Mouse (Mus musculus) cerebellum, postnatal 36 days (tissue): ENCODE results near the gene Gm4450.
A peak's percentile ranks its signal among the peaks of the same experiment; 100 is the strongest.
"Not testable (repeated sequence)": the region's sequence is repeated elsewhere in the genome, so short reads cannot be mapped to it uniquely, and the experiment has no call there.

ENCODE experiments used
- DNase-seq, 2 experiments: peaks; one replicate each; pipeline ENCODE4 v3.0.0; 2021 to 2022; ENCODE audit warnings: mixed read lengths in 2 of 2

Gm4450 gene

DNA sequence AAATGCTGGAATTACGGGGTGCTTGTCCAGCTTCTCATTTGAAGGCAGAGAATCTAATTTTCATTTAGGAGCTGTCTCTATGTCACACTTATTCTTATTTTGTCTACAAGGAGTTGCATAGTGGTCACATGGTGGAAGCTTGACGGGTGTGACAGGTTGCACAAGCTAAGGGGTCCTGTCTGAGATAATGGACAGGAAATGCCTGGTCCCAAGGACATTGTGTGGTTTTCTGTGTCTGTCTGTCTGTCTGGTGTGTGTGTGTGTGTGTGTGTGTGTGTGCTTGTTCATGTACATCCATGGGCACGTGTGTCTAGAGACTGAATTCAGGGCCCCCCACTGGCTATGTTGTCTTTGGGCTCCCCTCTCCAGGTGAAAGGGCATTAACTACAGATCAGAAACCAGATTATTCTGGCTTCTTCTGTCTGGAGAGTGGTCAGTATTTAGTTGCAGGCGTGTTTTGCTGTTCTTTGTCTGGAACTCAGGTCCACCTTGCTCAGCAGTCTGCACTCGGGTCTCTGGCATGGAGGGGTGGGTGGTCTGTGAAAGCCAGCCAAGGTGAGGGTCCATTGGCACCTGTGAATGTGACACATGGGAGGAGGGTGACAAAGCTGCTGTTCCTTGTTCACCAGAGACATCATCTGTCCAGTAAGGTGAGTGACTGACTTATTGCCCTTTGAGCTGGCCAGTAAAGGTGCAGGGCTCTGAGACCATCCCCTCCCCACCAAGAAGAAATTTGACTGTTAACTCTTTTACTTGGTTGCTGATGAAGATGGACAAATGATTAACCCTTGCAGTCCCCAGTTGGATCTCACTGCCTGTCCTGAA lies 40.3 kb downstream of the Gm4450 start:
- DNase-seq: no peak

DNA sequence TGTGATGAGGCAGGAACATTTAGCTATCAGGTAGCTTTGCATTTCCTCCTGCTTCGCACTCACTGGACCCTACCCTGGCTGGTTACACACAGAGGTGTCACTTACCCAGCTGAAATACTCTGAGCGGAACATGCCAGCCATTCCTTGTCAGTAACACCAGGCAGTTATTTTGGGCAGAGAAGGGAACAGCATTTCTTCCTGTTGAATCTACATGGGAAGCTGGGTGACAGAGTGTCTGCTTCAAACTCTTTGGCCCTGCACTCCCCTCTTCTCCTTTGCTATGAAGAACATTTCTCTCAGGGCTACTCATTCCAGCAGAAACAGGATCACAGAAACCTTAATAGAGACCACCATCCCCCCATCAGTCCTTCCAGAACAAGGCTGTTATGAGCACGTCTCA lies 42.6 kb downstream of the Gm4450 start:
- DNase-seq: no peak

DNA sequence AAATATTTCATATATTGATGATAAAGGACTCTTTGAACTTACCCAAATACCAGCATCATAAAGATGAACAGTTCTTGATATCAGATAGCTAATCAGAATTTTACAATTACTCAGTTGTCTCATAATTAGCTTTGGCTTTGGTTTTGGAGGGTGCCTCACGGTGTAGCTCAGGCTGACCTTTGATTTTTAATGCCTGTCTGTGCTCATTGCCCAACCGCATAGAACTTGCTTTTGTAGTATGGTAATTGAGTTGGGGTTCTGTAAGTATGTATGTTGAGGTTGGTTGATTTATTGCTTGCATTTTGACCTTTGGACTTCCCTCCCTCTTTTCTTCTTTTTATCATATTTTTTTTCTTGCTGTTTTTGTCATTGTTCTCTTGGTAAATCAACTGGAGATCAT lies 43.2 kb downstream of the Gm4450 start:
- DNase-seq: no peak

DNA sequence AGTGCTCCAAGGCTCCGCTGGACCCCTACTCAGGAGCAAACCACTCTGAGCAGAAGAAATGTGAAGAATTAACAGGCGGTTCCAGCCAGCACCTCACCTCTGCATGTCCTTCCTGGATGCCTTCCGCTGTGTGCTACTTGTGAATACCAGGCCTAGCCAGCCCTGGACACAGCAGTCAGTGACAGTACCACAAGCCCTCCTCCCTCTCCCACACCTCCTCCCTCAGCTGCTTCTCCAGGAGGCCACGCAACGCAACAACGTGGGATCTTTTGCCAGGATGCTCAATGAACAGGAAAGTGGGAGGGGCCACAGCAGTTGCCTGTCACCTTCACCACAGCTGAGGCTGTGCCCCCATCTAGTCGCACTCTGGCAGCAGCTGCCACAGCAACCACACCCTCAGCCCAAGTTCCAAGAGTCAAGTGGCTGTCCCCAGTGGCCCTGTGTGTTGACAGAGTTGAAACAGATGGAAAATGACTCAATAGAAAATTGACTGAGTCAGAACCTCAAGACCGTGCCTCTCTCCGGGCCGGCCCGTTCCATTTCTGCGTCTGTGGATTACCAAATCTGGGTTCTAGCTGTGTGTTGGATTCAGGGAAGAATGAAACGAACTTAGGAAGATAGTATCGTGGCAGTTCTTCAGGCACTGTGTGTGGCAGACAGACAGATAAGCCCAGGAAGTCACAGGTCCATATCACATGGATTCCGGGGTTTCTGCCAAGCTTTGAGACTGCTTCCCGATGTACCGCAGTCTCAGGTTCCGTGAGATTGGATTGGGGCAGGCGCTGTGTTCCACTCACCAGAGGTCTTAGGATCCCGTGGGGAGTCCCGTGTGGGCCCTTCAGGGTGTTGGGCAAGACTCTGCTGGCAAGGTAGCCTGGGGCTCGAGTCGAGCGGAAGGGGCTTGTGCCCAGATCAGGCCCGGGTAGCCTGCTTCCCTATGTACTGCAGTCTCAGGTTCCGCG lies 46.0 kb downstream of the Gm4450 start:
- DNase-seq: not testable (repeated sequence)

DNA sequence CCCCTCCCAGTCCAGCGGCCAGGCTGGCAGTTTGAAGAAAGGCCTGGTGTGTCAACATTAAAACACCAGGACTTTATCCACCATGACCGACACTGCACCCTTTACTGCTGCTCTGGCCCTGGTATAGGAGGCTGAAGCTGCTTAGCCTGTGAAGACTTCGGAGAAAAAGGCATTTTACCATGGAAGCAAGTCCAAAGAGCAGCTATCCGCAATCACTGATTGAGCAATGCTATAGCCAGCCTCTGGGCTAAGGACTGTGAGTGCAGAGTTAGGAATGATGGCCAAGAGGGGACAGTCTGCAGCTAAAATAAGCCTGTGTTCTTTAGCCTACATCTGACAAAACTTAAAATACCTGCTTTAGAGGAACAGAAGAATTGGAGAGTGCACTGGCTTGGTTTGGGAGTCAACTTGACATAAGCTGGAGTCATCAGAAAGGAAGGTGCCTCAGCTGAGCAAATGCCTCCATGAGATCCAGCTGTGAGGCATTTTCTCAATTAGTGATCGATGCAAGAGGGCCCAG lies 49.6 kb downstream of the Gm4450 start:
- not testable (repeated sequence) for DNase-seq

DNA sequence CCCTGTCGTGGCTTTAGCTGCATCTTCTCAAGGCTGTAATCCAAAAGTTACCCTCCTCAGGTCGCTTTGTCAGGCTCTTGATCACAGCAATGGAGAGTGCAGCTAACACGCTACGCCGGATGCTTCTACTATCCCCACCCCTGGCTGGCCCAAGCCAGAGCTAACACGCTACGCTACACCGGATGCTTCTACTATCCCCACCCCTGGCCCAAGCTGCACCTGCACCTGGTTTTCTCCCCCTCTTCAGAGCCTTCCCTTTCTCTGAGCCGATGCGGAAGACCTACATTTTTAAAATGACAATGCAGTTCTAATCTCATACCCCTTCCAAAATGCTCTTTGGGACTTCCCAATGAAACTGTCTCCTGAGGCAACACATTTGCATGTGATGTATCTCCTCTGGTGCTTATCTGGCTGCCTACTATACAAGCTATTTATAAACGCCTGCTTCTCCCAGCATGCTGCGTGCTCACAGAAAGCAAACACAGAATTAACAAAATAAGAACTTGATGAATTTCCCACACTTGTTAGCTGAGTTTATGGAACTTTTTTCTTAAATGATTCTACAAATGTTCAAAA lies 50.3 kb downstream of the Gm4450 start:
- DNase-seq: not testable (repeated sequence)

DNA sequence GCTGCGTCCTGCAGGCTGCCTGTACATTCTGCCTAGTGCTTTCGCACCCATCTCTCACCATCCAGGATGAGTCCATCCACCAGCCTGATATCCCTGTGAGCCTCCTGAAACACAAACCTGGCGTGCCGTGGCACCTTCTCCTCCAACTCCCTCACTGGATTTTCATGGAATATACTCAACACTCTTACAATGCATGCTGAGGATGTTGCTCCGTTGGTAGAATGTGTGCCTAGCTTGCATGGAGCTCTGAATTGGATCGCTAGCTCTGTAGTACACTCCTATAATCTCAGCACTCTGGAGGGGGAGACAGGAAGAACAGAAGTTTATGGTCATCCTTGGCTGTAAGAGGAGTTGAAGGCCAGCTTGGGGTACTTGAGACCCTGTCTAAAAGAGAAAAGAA lies 51.0 kb downstream of the Gm4450 start:
- DNase-seq: not testable (repeated sequence)

DNA sequence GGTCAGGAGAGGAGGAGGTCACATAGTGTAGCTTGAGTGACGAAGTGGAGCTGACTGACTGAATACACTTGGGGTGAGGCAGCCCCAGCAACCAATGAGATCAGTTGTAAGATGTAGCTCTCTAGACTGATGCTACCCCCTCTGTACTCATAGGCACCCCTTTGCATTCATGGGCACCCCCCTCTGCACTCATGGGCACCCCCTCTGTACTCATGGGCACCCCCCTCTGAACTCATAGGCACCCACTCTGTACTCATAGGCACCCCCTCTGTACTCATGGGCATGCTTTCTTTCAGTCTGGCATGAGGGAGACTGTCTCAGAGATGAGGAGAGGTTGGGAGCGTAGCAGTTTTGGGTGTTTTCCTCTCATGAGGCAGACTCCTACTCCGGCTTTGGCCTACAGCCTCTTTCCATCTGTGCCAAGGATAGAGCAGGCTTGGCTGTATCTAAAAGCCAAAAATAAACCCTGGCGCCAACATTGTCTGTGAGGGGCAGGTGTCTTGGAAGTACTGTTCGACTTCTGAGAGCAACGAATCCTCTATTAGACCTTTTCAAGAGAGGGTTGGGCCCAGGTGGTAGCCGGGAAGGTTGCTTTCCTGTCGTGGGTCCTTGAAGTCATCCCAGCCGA lies 52.5 kb downstream of the Gm4450 start:
- DNase-seq: peak; percentile 30 to 33
